Mouse (Mus musculus) right cerebral cortex, postnatal 4 days (tissue): ENCODE results near the gene Rnf39.

Experiments
- DNase-seq: peaks from one replicate; pipeline ENCODE4 v3.0.0-alpha.2; 2022

Rnf39 gene

DNA sequence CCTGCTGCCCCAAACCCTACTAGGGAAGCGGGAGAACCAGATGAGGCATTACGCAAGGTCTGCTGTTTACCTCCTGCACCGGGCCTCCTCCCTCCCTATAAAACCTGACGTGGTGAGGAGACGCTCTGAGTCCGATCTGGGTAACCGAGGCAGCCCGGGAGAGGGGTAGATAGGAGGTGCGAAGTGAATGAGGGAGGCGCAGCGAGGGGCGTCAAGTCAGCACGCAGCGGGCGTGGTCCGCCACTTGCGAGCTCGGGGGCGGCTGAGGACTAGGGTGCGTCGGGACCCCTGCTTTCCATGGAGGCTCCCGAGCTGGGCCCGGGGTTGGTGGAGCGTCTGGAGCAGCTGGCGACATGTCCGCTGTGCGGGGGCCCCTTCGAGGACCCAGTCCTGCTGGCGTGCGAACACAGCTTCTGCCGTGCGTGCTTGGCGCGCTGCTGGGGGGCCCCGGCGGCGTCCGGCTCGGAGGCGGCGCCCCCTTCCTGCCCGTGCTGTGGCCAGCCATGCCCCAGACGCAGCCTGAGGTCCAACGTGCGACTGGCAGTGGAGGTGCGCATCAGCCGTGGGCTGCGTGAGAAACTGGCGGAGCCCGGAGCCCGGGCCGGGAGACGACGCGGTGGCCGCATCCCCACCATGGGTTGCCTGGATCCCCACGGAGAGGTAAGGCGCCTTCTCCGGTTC is at the start of gene Rnf39:
TSS of gene Rnf39 (plus strand) at position 128 of the 681 bp plus-strand sequence.
- peak; percentile 21 for DNase-seq

GRCm38 (mm10) chr17:36893387-36893786 is 49.3 kb upstream of the Rnf39 start:
- DNase-seq, result no peak

DNA sequence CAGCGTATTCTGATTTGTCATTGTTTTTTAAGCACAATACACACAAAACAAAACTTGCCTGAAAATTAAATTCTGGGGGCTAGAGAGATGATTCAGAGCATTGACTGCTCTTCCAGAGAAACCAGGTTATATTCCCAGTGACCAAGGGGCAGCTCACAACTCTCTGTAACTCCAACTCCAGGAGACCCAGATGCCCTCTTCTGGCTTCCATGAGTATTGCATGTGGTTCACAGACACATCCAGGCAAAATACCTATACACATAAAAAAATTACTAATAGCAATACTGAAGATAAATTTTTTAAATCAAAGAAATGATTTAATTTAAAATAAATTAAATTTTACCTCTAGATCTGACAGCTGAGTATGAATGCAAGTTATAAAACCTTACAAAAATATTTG is 46.1 kb upstream of the Rnf39 start:
- DNase-seq, result peak; percentile 18

DNA sequence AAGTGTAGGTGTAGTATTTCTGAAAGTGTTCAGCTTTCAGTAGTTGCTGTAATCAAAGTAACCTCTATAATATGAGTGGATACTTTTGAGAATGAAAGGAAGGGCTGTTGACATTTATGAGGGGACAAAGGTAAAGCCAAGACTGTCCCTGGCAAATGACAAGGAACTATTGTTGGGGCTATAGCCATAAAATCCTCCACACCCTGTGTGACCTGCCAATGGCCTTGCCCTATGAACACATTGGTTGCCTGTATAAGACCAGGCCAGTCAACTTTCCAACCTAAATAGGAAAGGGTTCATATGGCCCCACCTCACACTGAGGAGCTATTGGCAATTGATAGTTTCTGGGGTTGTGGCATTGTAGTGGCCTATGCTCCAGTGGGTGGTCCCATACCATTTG is 45.7 kb upstream of the Rnf39 start:
- DNase-seq, result no peak

DNA sequence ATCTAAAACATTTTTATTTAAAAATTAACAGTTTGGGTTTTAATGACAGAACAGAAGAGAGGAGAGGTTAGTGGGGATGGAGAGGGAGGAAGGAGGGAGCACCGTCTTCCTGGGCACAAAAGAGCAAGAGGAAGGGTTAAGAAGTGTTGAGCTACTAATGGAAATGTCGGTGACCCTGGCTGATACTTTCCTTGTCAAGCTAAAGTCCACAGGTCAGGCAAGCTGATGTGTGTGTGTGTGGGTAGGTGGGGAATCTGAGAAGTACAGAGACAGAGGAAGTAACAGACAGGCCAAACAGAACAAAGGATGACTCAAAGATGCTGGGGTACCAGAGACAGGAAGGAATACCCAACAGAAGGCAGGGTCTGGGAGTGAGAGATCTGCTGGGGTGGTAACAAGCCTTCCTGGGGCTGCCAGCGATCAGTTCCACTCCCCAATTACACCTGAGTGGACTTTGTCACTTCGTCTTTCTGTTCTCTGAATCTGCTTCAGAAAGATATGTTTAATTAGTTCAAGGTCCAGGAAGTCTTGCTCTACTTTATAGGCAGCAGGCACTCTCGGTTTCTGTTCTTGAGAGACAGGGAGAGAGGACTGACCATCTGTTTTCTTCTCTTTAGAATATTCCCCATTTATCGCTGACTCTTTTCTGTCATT is 45.0 kb upstream of the Rnf39 start, which contains the start of gene Trim31:
TSS of gene Trim31 (plus strand) at position 567 of the 654 bp plus-strand sequence.
- no peak for DNase-seq

DNA sequence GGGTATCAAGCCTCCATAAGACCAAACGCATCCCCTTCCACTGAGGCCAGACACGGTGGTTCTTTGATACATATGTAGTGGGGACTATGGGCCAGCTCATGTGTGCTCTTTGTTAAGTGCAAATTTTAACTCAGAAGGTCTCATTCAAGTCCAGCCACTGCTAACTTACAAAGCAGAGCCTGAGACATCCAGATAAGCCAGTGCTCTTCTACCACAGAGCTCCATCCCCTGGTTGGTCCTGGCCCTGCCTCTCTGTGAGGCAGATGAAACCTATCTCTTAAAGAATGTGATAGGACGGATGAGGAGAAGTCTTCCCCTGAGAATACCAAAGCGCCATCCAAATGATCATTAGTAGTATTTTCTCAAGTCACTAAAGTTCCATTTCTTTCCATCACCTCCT is 43.3 kb upstream of the Rnf39 start:
- no peak for DNase-seq

DNA sequence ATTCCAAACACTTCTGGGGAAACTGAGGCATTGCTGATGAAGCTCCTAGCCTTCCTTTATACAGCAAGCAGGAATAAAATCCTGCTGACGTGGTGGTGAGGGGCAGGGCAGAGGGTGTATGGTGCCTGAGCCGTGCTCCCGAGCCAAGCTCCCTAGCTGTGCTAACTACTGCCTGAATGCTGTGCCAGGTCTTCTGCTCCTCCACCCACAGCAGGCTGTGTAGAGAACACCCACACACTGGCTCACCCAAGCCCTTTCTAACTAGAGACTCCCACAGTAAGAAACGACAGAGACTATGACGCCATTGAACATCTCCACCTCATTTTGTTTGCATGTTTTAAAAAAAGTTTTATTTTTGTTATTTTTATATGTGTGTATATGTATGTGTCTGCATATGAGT is 42.7 kb upstream of the Rnf39 start:
- DNase-seq, result no peak

DNA sequence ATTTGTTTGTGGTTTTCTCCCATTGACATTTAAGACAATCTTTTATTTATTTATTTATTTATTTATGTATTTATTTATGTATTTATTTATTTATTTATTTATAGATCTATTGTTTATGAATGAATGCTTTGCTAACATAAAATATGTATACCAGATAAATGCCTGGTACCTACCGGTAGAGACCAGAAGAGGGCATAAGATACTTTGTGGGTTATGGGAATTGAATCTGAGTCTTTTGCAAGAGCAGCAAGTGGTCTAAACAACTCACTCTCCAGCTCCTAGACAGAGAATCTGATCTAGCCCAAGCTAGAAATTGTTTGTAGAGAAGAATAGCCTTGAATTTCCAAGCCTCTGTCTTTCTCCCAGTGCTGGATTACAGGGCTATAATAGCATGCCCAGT is 42.0 kb upstream of the Rnf39 start:
- DNase-seq, result no peak

GRCm38 (mm10) chr17:36903651-36904050 is 39.1 kb upstream of the Rnf39 start:
- no peak for DNase-seq

DNA sequence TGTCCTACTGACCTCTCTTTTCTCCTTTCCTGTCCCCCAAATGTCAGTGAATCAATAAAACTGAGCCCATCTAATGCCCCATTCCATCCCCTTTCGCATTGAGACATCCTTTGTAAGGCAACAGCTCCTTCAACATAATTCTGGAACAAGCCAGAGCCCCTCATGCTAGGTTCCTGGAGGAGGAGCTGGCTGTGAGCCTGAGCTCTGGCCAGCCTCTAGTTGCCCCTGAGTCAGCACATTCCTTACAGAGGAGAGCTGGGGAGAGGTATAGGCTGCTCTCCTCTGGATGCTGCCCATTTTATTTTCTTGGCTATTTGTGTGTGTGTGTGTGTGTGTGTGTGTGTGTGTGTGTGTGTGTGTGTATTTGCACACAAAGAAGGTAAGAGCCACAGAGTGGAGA is 34.5 kb upstream of the Rnf39 start:
- DNase-seq, result no peak

DNA sequence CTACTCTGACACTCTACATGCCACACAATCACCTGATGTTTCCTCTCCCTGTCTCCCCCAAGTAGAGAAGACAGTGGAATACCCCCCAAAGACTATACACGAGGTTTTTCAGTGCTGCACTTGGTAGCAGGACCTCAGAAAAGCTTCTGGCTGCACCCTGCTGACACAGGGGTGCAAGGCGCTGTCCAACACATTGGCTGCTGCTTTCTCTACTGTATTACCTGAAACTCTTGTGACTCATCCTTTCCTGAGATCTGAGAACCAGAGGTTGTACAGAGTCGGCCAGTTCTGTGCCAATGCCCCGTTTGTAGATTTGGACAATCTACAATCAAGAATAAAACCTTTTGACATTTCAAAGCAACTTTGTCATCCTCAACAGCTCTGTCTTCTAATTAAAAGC is 32.9 kb upstream of the Rnf39 start:
- no peak for DNase-seq

DNA sequence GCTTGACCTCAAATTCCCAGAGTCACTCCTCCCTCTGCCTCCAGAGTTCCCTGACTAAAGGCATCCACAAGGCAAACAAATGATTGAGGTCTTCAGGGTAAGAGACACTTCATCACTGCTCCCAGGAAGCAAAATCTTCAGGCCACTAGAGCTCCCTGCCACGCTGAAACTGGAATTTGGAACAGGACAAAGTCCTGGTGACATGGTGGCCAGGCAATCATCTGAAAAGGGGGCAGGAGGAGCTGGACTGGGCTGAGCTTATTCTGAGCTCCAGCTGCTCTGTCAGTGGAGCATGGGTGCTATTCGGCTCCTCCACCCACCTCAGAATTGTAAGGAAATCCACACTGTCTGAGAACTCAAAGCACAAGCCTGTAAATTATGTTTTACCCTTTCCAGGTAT is 30.7 kb upstream of the Rnf39 start:
- no peak for DNase-seq

DNA sequence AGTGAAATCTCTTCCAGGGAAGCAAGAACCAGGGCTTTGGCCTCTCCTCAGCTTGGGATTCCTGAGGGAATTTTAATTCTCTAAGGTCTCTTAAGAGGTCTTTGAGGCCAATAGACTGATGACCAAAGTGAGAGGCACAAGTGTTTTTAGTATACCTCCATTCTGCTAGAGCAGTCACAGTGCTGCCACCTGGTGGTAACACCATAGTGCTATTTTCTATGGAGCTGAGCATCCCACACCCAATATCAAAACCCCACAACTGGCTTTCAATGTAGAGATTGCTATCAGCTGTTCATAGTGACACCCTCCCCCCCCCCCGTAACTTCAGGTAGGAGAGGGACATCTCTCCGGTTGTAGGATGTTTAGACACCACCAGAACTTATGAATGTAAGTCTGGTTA is 28.6 kb upstream of the Rnf39 start:
- DNase-seq, result peak; percentile 81

DNA sequence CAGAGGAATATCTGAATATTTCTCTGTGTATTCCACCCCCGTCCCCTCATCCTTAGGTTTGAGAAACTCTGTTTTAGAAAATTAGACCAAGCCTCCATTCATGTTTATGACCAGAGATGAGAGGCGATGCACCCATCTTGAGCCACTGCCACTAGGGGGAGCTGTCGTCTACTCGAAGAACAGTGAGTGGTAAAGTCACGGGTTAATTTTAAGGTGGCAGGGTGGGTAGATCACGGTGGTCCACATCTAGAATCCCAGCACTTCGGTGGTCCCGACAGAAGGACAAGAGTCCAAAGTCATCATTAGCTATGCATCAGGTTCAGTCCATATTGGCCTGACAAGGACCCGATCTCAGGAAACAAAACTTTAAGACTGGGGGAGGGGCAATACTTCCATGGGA is 27.6 kb upstream of the Rnf39 start:
- peak; percentile 73 for DNase-seq

- no peak for DNase-seq
Measured at GRCm38 (mm10) chr17:36920239-36920638, 22.5 kb upstream of the Rnf39 start.

- DNase-seq, result no peak
Measured at GRCm38 (mm10) chr17:36922715-36923114, 20.0 kb upstream of the Rnf39 start.

DNA sequence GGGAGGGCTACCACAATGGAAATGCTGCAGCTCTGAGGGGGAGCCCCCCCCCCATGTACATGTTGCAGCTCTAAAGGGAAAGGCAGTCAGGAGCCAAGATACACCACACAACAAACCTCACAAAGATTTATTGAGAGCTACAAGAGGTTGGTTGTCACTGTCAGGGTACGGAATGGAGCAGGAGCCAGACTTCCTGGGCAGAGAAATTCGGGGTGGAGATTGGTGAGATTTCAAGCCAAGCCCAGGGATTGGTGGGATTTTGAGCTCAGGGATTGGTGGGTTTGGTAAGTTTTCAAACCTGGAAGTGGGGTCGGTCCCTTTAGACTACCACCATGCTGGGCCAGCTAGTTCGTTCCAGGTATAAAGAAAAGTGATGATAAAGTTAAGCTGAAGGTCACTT is 19.2 kb upstream of the Rnf39 start:
- DNase-seq, result no peak

GRCm38 (mm10) chr17:36927496-36928120 is 15.1 kb upstream of the Rnf39 start:
- no peak for DNase-seq

DNA sequence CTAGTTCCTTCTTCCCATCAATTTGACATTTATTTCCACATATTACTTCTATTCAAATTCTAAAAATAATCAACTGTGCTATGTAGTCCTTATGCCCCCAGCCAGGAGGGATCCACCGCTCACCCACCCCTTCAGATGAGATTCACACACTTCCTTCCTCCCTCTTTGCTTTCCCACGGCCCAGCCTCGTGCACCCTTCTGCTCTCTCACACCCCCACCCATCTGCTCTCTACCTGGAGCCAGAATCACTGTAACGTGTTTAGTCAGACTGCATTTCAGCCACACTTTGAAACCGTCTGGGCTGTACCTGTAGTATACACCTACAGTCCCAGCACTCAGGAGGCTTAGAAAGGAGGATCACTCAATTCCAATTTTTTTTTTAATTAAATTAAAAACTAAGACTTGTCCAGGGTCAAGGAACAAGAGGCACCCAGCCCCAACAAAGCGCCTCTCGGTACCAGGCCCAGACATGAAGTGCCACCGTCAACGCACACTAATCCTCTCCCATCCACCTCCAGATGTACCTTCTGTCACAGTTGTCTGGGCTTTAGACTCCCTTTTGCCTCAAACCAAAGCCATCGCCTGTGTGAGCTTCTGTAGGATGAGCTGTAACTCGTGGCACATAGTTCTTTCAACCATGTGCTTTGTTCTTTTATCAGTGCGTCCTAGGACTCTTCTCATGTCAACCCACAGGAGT is 13.3 kb upstream of the Rnf39 start:
- no peak for DNase-seq

DNA sequence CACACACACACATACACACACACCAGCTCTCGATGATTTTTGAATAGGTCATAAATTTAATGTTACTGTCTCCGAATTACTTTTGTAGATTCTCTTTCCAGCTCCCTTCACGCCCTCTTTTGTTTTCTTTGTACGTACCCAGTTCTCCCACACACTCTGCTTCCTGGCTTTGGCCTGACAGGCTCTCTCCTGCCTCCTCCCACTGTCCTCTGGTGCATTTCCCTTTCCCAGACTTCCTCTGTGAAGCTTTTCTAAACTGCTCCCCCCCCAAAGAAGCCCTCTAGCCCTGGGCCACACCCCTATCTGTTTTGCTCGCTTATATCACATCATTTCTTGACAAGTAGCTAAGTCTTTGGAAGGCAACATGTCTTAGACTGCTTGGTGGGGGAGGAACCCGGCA is 12.5 kb upstream of the Rnf39 start:
- DNase-seq, result no peak

GRCm38 (mm10) chr17:36931130-36931529 is 11.6 kb upstream of the Rnf39 start:
- no peak for DNase-seq

- DNase-seq, result no peak
Measured at GRCm38 (mm10) chr17:36931806-36932205, 10.9 kb upstream of the Rnf39 start.

DNA sequence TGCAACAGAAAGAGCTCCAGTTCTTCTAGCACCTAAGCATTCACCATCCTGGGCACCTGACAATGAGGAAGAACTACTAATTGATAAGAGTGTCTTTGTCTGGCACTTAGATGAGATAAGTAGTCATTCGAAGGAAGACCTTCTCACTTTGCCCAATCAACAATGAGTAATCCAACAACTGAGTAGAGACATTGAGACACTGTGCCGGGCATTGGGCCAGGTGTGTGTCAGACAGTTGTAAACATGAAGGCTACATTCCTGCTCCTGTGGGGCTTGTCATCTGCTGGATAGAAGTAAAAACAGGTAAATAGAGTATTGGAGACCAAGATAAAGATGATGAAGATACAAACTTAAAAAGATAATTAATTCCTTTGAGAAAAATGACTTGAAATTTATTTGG is 4.7 kb upstream of the Rnf39 start:
- no peak for DNase-seq

DNA sequence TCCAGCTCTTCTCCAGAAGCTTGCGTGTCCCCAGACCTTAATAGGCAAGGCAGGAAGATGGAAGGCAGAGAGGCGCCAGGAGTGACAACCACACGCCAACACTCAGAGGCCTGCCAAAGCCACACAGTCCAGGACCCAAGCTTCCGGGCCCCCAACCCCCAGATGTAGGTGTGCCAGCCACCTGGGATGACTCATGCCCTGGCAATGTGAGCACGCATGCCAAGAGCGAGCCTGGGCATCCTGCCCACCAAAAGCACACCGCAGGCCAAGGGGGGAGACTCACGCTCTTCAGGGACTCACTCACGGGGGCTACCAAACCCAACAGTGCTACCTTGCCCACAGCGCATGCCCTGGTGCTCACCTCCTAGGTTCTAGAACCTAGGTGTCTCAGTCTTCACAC is 327 bp upstream of the Rnf39 start:
- DNase-seq, result peak; percentile 21
